Mouse (Mus musculus): Measurements from ENCODE around the gene Samt4. TPM values are rescaled to one million over a fixed set of nuclear protein-coding genes. Genes with fewer than 3 reads are reported as not detected.

Gene Samt4
- polyA plus RNA-seq (2017; shearing (Covaris generic)): not detected

GRCm38 (mm10) chrX:154481702-154482101, at the start of gene Samt4:
TSS of gene Samt4 (plus strand) at chrX:154482002.

Other genes starting within 250 kb of the Samt4 start
- gene 4930524N10Rik, start 138.6 kb upstream of the Samt4 start, polyA plus RNA-seq (2017; shearing (Covaris generic)): not detected
- not detected for gene Samt2, start 97.4 kb downstream of the Samt4 start, polyA plus RNA-seq (2017; shearing (Covaris generic))

Measured in inflammation-experienced regulatory T-cells, adult 16 weeks (primary cell).